Mouse (Mus musculus) C2C12 (cell line): ENCODE data around the gene Zfp790. TPM values are rescaled to one million over a fixed set of nuclear protein-coding genes. Genes with fewer than 3 reads are reported as not detected.

Experiments
- H3K27me3 ChIP-seq: one replicate; pipeline ENCODE4 v1.6.1; 2011; ENCODE audit not compliant: control insufficient read depth, insufficient read depth, insufficient read length
- H3K36me3 ChIP-seq: one replicate; pipeline ENCODE4 v1.6.1; 2011; ENCODE audit not compliant: control insufficient read depth, insufficient read depth
- H3K4me3 ChIP-seq: one replicate; pipeline ENCODE4 v1.5.1; 2011; ENCODE audit warnings: mild to moderate bottlenecking, control low read depth; ENCODE audit not compliant: poor library complexity, insufficient read depth, severe bottlenecking
- H3K79me2 ChIP-seq: one replicate; pipeline ENCODE4 v1.6.1; 2011; ENCODE audit not compliant: control insufficient read depth, insufficient read depth
- H3K79me3 ChIP-seq: one replicate; pipeline ENCODE4 v1.6.1; 2011; ENCODE audit warnings: low read depth, control low read depth
- H3ac ChIP-seq: one replicate; pipeline ENCODE3; 2011; ENCODE audit warnings: low read depth; ENCODE audit not compliant: control insufficient read depth, insufficient read length
- CEBPB ChIP-seq: IDR thresholded peaks from one replicate; pipeline ENCODE4 v1.6.1; 2011; ENCODE audit warnings: low read depth, mild to moderate bottlenecking, control low read depth, moderate library complexity
- CTCF ChIP-seq: IDR thresholded peaks from one replicate; pipeline ENCODE4 v1.5.1; 2011; ENCODE audit not compliant: control insufficient read depth, insufficient read depth, insufficient read length
- FOSL1 ChIP-seq: IDR thresholded peaks from one replicate; pipeline ENCODE4 v1.8.0; 2011; ENCODE audit warnings: mild to moderate bottlenecking, low read length; ENCODE audit not compliant: poor library complexity, insufficient read depth, severe bottlenecking
- MAX ChIP-seq: IDR thresholded peaks from one replicate; pipeline ENCODE4 v1.6.1; 2011; ENCODE audit warnings: mild to moderate bottlenecking, control low read depth
- MYOD1 ChIP-seq: IDR thresholded peaks from one replicate; pipeline ENCODE4 v1.6.1; 2011; ENCODE audit warnings: low read depth; ENCODE audit not compliant: control insufficient read depth, insufficient read length
- MYOG ChIP-seq: IDR thresholded peaks from one replicate; pipeline ENCODE4 v1.6.1; 2011; ENCODE audit not compliant: control insufficient read depth, insufficient read length; ENCODE audit errors: extremely low read depth
- USF1 ChIP-seq: IDR thresholded peaks from one replicate; pipeline ENCODE4 v1.6.1; 2011; ENCODE audit warnings: low read depth, mild to moderate bottlenecking, control low read depth, moderate library complexity
- polyA plus RNA-seq: library from polyadenylated mRNA; unstranded; fragments of >200 nt; fragmentation: generic; extraction: Trizol; gene quantifications from one replicate; pipeline ENCODE4 v1.2.1, GENCODE M21; 2012; ENCODE audit warnings: missing spikeins

Zfp790 gene
- polyA plus RNA-seq, 1 experiment = 2.5 TPM

GRCm38 (mm10) chr7:29818619-29819254, 2.8 kb downstream of the Zfp790 start:
- no peak for TF ChIP-seq MYOD1
- no peak for TF ChIP-seq FOSL1
- TF ChIP-seq CTCF = no peak
- no peak for TF ChIP-seq USF1
- no peak for TF ChIP-seq MYOG
- TF ChIP-seq CEBPB = no peak
- no peak for TF ChIP-seq MAX
- Histone ChIP-seq H3K4me3 (peak overlapping the region; percentile 32), H3K79me3 (peaks cover 15% of the 10 kb centered on the region), H3ac (peak overlapping the region; percentile 57), H3K36me3 (peaks cover 6% of the 10 kb centered on the region), H3K79me2 (peaks cover 40% of the 10 kb centered on the region), H3K27me3 (no peaks in the 10 kb centered on the region)

GRCm38 (mm10) chr7:29828001-29828400, 12.1 kb downstream of the Zfp790 start:
- Histone ChIP-seq H3K4me3 (no peak overlapping the region), H3K27me3 (no peaks in the 10 kb centered on the region), H3K79me3 (no peaks in the 10 kb centered on the region), H3ac (no peak overlapping the region), H3K36me3 (peaks cover 42% of the 10 kb centered on the region), H3K79me2 (no peaks in the 10 kb centered on the region)
- TF ChIP-seq CEBPB (no peak), USF1 (no peak), MYOD1 (no peak), CTCF (no peak), FOSL1 (no peak), MYOG (no peak), MAX (no peak)

- H3K27me3 ChIP-seq = no peaks in the 10 kb centered on the region
- no peak overlapping the region for H3ac ChIP-seq
- TF ChIP-seq FOSL1 (no peak), USF1 (no peak), CEBPB (no peak), MAX (no peak), MYOD1 (no peak), MYOG (no peak), CTCF (no peak)
- H3K4me3 ChIP-seq = no peak overlapping the region
- H3K79me2 ChIP-seq = no peaks in the 10 kb centered on the region
- H3K79me3 ChIP-seq = no peaks in the 10 kb centered on the region
- H3K36me3 ChIP-seq = peaks cover 42% of the 10 kb centered on the region
Measured at GRCm38 (mm10) chr7:29829804-29830203, 13.9 kb downstream of the Zfp790 start.

GRCm38 (mm10) chr7:29836816-29837215, 20.9 kb downstream of the Zfp790 start:
- Histone ChIP-seq H3K27me3 (no peaks in the 10 kb centered on the region), H3ac (no peak overlapping the region), H3K79me3 (no peaks in the 10 kb centered on the region), H3K79me2 (no peaks in the 10 kb centered on the region), H3K4me3 (no peak overlapping the region), H3K36me3 (no peaks in the 10 kb centered on the region)
- TF ChIP-seq MYOD1 (peak; percentile 71), MAX (no peak)

- Histone ChIP-seq H3K36me3 (no peaks in the 10 kb centered on the region), H3K27me3 (no peaks in the 10 kb centered on the region), H3K79me3 (no peaks in the 10 kb centered on the region), H3K4me3 (no peak overlapping the region), H3K79me2 (no peaks in the 10 kb centered on the region), H3ac (no peak overlapping the region)
- no peak for TF ChIP-seq MAX
- no peak for TF ChIP-seq USF1
Measured at GRCm38 (mm10) chr7:29839256-29839655, 23.3 kb downstream of the Zfp790 start.

- Histone ChIP-seq H3K27me3 (no peaks in the 10 kb centered on the region), H3ac (no peak overlapping the region), H3K36me3 (no peaks in the 10 kb centered on the region), H3K79me2 (no peaks in the 10 kb centered on the region), H3K79me3 (no peaks in the 10 kb centered on the region), H3K4me3 (no peak overlapping the region)
- TF ChIP-seq USF1 = no peak
Measured at GRCm38 (mm10) chr7:29842105-29842504, 26.2 kb downstream of the Zfp790 start.
